Mouse (Mus musculus) spleen, embryonic (tissue): ENCODE measurements around the gene Ahnak.
"Not testable (repeated sequence)": the region's sequence is repeated elsewhere in the genome, so short reads cannot be mapped to it uniquely, and the experiment has no call there.

Experiments
- CTCF ChIA-PET: fragments of 350-600 bp; sonication (Branson Sonifier 250); formaldehyde crosslinking; loops from one replicate; lab custom pipeline; 2022; lab: Charles Lee

Gene Ahnak

DNA sequence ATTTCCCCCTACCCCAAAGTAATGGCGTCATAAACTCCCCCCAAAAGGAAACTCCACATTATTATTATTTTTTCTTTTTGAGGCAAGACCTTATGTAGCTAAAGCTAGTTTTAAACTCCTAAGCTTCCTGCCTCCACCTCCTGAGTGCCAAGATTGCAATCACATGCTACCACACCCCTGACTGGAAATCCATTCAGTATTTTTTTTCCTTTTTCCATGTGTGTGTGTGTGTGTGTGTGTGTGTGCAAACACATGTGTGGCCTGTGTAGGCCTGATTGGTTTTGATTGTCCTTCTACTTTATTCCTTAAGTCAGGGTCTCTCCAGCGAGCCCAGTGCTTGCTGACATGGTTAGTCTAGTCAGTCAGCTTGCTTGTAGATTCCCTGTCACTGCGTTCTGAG, 45.4 kb downstream of the Ahnak start:
- CTCF ChIA-PET: no interaction called here

GRCm38 (mm10) chr19:9035101-9035500, 46.0 kb downstream of the Ahnak start:
- CTCF ChIA-PET: no interaction called here

DNA sequence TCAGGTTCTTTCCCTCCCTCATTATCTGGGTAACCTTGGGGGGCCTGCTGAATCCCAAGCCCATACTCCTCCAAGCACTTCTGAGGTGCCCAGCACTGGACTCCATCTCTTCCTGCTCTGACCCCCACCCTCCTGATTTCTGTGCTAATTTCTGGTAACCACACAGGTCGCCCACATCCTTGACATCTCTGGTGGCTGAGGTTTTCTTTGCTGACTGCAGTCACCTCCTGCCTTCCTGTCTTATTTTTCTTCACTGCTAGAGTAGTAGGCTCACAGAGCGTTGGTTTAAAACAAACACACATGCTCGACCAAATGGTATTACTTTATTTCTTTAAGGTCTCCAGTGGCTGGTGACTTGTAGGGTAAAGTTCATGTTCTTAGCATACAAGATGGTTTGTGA, 49.1 kb downstream of the Ahnak start:
- CTCF ChIA-PET: interaction anchor here (0.8 kb wide), 1 partner anchor 47 kb away, joined by 3 read pairs; no protein-coding TSS in a partner anchor

DNA sequence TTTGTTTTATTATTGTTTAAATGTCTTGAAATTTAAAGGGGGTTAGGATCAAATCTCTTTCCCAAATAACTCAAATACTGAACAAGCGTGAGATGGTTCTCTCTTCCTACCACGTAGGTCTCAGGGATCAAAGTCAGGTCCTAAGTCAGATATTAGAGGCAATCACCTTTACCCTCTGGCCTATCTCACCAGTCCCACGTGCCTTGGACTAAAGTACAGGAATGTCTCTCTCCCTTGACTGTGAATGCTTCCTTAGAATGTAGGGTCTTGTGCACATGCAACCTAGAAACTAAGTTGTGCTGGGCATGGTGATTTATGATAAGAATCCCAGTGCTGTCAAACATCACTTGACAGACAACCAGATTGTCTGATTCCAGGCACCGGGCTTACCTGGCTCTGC, 50.2 kb downstream of the Ahnak start:
- CTCF ChIA-PET: no interaction called here

- CTCF ChIA-PET: interaction anchor here (0.7 to 0.8 kb wide), 3 partner anchors 13 to 324 kb away, joined by 3 to 4 read pairs (median 3); no protein-coding TSS in a partner anchor
Observed at GRCm38 (mm10) chr19:9039928-9040327, 50.8 kb downstream of the Ahnak start.

- CTCF ChIA-PET: interaction anchor here (0.6 to 0.7 kb wide), 5 partner anchors 21 to 325 kb away, joined by 3 to 5 read pairs (median 3); no protein-coding TSS in a partner anchor
Observed at GRCm38 (mm10) chr19:9040649-9041048, 51.6 kb downstream of the Ahnak start.

DNA sequence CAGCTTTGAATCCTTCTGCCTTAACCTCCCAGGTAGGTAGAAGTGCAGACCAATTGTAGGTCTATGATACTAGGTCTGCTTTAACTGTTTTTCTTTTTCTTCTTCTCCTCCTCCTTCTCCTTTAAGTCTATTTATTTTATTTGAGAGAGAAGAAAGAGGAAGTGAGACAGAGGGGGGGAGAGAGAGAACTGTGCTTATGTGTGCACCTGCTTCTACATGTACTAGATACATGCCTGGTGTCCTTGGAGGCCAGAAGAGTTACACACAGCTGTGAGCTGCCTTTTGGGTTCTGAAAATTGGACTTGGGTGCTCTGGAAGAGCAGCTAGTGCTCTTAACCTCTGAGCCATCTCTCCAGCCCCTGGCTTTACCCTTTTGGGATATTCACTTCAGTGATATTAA, 52.0 kb downstream of the Ahnak start:
- CTCF ChIA-PET: interaction anchor here (0.6 to 0.7 kb wide), 3 partner anchors 21 to 57 kb away, joined by 3 to 5 read pairs (median 5); no protein-coding TSS in a partner anchor

- CTCF ChIA-PET: interaction anchor here (0.6 to 0.7 kb wide), 2 partner anchors 14 to 86 kb away, joined by 3 to 4 read pairs; no protein-coding TSS in a partner anchor
Observed at GRCm38 (mm10) chr19:9043123-9043522, 54.0 kb downstream of the Ahnak start.

DNA sequence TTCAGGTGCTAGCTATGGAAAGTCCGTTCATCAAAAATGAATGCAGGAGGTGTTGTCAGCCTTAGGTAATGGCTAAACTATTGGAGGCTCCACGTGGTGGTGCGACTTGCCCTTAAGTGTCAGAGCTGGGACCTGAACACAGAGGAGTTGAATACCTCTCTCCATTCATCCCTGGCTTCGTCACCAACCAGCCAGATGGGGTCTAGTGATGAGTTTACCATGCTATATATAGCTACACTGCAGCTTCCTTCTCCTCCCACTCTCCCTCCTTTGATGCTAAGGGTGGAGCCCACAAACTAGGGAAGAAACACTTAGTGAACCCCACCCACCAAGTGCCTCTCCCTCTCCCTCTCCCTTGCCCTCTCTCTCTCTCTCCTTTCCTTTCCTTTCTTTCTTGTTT, 55.2 kb downstream of the Ahnak start:
- CTCF ChIA-PET: no interaction called here

DNA sequence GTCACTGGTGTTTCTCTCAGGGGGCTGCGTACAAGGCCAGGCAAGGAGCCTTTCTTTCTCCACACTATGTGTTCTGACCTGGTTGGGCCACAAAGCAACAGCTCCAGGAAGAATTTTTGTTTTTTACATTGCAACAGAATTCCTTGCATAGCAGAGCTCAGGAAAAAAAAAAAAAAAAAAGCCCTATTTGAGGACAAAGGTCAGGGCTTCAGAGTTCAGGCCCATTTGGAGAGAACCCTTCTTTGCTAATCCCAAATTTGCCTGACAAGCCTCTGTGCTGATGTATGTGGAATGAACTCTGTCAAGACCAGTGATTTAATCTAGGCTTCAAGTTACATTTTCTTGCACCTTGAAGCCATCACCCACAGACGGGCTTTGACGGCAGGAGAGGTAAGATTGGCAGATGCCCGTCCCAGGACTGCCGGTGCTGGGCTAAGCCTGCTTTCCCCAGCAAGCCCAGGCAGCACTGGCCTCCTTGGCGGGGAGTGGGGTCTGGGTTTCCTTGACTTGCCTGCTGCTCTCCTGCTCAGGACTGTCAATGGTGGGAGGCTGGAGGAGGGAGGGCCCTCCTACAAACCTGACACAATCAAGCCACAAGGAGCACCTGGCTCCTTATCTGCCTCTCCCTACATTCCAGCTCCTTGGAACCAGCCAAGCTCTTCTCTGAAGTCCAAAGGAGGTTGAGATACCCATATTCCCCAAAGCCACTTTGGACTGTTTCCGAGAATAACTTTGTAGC, 58.3 kb downstream of the Ahnak start:
- CTCF ChIA-PET: interaction anchor here (0.7 kb wide), 1 partner anchor 1991 kb away, joined by 6 read pairs; no protein-coding TSS in a partner anchor

- CTCF ChIA-PET: no interaction called here
Observed at GRCm38 (mm10) chr19:9047946-9048387, 58.9 kb downstream of the Ahnak start.

DNA sequence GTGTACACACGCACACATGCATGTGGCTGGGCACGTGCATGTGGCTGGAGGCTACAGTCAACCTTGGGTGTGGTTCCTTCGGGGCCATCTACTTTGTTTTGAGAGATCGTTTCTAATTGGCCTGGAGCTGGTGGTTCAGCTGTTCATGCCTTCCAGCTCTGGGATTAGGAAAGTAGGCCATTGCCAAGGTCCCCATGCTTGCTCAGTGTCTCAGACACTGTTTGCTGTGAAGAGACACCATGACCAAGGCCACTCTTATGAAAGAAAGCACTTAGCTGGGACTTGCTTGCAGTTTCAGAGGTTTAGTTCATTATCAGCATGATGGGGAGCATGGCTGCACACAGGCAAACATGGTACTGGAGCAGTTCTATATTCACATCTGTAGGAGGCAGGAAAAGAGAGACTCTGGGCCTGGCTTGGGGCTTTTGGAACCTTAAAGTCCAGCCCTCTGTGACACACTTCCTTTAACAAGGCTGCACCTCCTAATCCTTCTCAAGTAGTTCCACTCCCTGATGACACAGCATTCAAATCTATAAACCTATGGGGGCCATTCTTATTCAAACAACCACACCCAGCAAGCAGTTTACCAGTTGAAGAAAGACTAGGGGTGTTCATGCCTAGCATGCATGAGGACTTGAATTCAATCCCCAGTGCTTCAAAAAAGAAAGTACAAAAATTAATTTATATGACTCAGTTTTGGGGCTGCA, 60.0 kb downstream of the Ahnak start:
- CTCF ChIA-PET: interaction anchor here (0.7 to 1.1 kb wide), 2 partner anchors 26 to 56 kb away, joined by 3 read pairs; no protein-coding TSS in a partner anchor

DNA sequence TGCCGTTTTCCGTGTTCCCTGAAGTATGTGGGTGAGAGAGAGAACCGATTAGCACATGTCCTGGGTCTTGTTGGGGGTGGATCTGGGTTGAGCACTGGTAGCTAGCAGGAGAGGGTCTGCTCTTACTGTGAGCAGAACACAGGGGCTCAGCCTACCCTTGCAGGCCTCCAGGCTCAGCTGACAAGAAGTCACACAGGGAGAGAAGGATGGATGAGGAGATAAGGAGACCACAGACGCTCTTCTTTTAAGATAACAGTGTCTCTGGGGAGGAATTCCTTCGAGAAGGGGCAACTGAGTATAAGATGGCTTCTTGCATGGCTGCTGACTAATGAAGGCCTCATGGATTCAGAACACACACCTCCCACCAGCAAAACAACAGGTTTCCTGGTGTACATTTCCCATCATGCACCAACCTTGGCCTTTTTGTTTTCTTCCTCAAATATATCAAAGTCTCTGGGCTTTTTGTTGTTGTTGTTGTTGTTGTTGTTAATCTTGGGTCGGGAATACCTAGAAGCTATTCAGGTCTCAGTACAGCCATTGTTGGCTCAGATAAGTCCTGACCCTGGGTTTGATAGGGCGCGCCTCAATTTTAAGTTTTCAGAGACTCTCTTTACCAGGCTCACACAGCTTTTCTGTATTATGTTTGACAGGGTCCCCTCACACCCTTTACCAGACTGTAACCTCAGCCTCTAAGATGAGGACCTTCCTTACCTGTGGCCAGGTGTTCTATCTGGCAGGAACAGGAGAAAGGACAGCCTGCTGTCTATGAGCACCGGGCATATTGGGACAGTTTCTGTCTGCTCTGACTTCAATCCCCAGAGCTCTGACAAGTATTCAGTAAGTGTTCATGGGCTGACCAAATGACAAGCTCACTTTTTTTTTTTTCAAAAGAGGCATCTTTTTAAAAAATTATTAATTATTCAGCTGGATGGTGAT, 61.5 kb downstream of the Ahnak start:
- CTCF ChIA-PET: no interaction called here

DNA sequence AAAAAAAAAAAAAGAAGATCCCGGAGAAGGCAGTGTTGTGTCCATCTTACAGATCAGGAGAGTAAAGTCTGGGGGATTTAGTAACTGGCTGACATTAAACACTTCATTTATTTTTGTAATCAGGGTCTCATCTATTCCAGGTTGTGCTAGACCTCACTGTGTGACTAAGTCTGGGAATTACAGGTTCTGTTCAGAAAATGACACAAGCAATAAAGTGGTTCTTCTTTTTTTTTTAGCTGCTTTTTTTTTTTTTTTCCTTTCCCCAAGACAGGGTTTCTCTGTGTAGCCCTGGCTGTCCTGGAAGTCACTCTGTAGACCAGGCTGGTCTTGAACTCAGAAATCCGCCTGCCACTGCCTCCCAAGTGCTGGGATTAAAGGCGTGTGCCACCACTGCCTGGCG, 62.9 kb downstream of the Ahnak start:
- CTCF ChIA-PET: not testable (repeated sequence)

DNA sequence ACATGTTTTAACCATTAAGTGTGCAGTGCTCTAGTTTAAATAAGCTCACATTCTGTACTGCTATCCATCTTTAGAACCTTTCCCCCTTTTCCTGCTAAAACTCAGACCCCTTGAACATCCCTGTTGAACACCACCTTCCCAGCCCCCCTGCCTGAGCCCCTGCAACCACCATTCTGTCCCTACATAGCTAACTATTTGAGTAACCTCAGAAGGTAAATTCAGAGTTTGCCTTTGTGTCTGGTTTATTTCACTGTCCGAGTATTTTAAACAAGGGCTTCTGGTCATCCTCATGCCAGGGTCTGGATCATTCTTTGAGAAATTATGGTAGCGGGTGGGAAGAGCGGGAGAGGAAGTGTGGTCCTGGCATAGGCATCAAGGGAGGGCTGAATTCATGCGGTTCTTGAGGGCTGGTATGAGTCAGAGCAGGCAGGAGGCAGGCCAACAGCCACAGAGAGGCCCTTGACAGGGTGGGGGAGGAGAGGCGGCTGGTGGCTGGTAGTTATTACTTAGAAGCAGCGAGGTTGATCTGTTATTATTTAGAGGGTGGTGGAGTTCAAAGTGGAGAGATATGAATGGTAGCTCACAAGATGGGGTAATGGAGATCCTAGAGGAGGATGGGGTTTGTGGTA, 63.8 kb downstream of the Ahnak start:
- CTCF ChIA-PET: interaction anchor here (1.5 kb wide), 1 partner anchor 60 kb away, joined by 5 read pairs; no protein-coding TSS in a partner anchor

DNA sequence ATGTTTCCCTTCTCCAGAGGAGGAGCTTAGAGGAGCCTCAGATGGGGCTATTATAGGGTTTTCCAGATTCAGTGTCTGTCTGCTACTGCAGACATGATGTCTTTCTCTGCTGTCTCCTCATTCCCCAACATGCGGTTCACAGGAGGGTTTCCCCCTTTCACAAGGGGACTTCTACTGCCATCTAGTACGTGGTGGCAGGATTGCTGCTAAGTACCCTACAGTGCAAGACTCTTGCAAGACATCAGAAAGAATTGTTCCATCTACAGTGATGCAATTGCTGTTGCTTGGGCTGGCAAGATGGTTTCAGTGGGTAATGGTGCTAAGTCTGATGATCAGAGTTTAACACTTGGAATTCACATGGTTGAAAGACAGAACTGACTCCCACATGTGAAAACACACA, 66.1 kb downstream of the Ahnak start:
- CTCF ChIA-PET: no interaction called here

- CTCF ChIA-PET: interaction anchor here (0.6 kb wide), 1 partner anchor 64 kb away, joined by 3 read pairs; no protein-coding TSS in a partner anchor
Observed at GRCm38 (mm10) chr19:9055703-9056355, 66.7 kb downstream of the Ahnak start.

- CTCF ChIA-PET: interaction anchor here (0.6 kb wide), 2 partner anchors 15 to 79 kb away, joined by 3 read pairs; no protein-coding TSS in a partner anchor
Observed at GRCm38 (mm10) chr19:9057679-9058078, 68.6 kb downstream of the Ahnak start.

DNA sequence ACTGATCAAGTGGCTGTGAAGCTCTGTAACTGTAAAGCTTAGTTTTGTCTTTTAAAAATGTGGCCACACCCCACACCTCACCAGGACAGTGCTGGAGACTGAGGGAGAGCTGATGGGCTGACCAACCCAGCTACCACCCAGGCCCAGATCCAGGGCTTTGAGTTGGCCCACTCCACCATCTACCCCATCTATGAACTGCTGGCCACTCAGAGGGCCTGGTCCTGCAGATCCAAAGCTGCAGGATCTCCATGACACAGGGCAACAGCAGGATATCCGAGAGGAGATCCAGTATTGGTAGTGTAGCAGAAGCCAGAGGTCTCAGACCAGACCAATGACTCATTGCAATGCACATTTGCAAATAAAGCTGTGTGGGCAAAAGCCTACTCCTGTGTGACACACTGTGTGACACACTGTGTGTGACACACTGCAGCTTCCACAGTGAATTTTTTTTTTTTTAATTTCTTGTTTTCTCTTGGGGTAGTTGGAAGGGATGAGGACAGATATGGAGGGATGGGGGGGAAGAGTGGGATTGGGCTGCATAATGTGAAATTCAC, 69.3 kb downstream of the Ahnak start:
- CTCF ChIA-PET: interaction anchor here (0.6 to 0.9 kb wide), 3 partner anchors 14 to 724 kb away, joined by 3 to 9 read pairs (median 3); no protein-coding TSS in a partner anchor
